Mouse (Mus musculus) CD4-positive, CD25-positive, alpha-beta regulatory T cell, adult 2 months (primary cell): Measurements from ENCODE around the gene Gm13178.
A peak's percentile ranks its signal among the peaks of the same experiment; 100 is the strongest.

Experiments used
- DNase-seq: peaks from one replicate; pipeline ENCODE4 v3.0.0-alpha.2; 2012; ENCODE audit warnings: low read depth, low spot score

Gm13178 gene

DNA sequence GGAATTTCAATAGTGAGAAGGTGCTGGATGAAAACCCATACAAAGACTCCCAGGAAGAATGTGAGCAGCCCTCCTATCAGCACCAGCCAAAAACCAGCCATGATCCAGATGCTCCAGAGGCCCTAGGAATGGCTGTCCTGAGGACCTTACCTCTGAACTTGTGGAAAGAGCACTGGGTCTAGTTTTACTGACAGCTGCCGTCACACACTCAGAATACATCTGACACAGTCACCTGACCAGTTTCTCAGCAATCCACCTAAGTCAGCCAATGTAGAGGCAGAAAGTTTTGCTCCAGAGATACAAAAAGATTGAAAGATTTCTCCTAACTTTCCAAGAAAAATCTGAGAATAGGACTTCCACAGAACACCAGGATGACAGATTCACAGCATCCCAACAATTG lies at the start of gene Gm13178:
Gene Gm13178 (minus strand): TSS at position 101 of the 400 bp plus-strand sequence.
- DNase-seq = no peak

DNA sequence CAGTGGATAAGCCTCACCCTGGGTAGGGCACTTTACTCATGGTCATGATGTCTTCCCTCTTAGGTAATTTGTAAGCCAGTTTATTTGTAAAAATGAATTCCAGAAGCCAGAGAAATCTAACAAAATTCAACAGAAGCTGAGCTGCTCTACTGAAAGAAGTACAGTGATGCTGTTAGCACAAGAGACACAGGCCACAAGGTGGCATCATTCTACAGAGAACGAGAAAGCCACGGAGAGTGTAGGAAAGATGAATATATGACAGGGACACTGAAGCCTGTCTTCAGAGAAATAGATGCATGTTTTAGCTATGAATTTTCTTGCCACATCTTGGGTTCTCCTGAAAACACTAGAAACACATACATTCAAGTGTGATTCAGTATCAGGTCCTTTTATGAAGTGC lies 44.5 kb upstream of the Gm13178 start:
- DNase-seq = peak; percentile 27

DNA sequence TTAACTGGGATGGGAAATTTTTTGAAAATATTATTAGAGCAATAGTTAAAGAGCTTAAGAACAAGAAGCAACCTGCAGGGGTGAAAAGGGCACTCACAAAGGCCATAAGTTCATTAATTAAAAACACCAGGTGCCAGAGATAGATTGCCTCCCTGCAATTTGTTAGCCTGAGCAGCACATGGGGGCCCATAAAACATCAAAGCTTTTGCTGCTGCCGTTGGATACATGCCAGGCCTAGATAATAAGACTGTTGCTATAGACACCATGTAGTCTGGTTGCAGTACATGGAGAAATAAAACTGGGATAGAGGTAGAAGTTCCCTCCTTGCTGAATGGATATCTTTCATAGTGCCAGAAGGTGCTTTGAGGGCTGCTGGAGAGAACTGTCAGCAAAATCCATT lies 27.9 kb upstream of the Gm13178 start:
- DNase-seq = no peak

DNA sequence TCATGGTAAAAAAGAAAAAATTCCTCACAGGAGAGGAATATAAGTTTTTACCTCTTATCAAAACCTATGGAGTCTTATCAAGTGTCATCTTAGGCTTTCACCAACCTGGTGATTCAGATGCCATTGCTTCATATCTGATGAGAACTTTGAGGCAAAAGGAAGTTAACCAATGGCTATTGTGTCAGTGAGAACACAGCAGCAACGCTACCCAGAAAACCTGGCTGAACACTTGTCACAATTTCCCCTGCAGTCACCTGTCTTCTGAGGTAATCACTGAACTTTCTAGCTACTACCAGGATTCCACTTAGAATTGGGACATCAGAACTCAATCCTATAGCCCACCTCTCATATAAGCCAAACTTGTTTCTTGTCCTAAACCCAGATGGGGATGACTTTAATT lies 1.5 kb downstream of the Gm13178 start:
- DNase-seq = no peak

DNA sequence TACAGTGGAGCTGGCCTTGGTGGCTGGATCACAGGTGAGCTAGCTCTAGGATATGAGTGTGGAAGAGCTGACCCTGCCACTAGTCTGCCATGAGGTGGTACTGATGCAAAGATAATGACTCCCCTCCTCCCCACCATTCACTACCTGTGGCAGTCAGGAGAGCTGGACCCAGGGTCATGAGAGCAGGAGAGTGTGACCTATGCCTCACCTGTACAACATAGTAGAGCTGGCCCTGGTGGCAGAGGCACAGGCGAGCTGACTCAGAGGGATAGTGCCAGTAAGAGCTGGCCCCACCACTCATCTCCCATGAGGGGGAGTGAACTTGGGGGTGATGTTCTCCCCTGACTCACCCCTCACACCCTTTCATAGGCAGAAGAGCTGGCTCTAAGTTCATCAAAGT lies 2.9 kb downstream of the Gm13178 start:
- no peak for DNase-seq

DNA sequence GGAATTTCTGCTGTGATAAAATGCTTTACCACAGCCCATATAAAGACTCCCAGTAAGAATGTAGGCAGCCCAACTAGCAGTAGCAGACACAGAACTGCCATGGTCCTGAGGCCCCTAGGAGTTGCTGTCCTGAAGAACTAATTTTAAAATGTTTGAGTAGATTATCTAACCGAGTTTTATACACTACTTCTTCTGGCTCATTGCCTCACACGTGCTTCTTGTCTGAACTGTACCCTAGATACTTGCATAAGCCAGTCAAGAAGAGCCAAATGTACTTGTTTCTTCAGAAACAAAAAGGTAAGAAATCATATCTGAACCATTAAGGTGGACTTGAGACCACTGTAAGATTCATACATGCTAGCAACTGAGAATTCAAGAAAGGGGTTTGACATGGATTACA lies 34.9 kb downstream of the Gm13178 start, which contains the start of gene Gm436:
Gene Gm436 (minus strand): TSS at position 101 of the 400 bp plus-strand sequence.
- no peak for DNase-seq
